Mouse (Mus musculus) liver, embryonic 12.5 days (tissue): ENCODE measurements at regions not wholly inside any gene's neighbourhood (a gene's known extent, or its start where the extent isn't known, plus 50 kb on each side); places are given as distances from the start of the nearest gene placed in this dataset.

ENCODE experiments used
- ATAC-seq: fragments of 200-750 bp; cut with Nextera tagmentation; 2 replicates; pipeline ENCODE4 v1.8.0; 2017; ENCODE audit warnings: moderate number of reproducible peaks, mild to moderate bottlenecking, moderate library complexity
- H3K27ac ChIP-seq: fragments of 300-500 bp; sonication (generic); 2 replicates; pipeline ENCODE4 v1.5.1; 2016; ENCODE audit warnings: mild to moderate bottlenecking
- H3K27me3 ChIP-seq: fragments of 300-500 bp; sonication (generic); replicated peaks from 2 replicates; pipeline ENCODE4 v1.6.1; 2016; ENCODE audit warnings: mild to moderate bottlenecking, moderate library complexity
- H3K36me3 ChIP-seq: fragments of 300-500 bp; sonication (generic); 2 replicates; pipeline ENCODE4 v1.6.1; 2016; ENCODE audit warnings: mild to moderate bottlenecking, moderate library complexity
- H3K4me1 ChIP-seq: fragments of 300-500 bp; sonication (generic); 2 replicates; pipeline ENCODE4 v1.6.1; 2016
- H3K4me2 ChIP-seq: fragments of 300-500 bp; sonication (generic); 2 replicates; pipeline ENCODE4 v1.6.1; 2016; ENCODE audit warnings: mild to moderate bottlenecking, moderate library complexity
- H3K4me3 ChIP-seq: fragments of 300-500 bp; sonication (generic); 2 replicates; pipeline ENCODE4 v1.5.1; 2016; ENCODE audit warnings: mild to moderate bottlenecking, moderate library complexity
- H3K9ac ChIP-seq: fragments of 300-500 bp; sonication (generic); 2 replicates; pipeline ENCODE4 v1.6.1; 2016; ENCODE audit warnings: mild to moderate bottlenecking, moderate library complexity
- H3K9me3 ChIP-seq: fragments of 300-500 bp; sonication (generic); replicated peaks from 2 replicates; pipeline ENCODE4 v1.6.1; 2016; ENCODE audit warnings: mild to moderate bottlenecking, moderate library complexity
- WGBS: fragments of 180-500 bp; shearing (Covaris S2); methylation state at CpG from one replicate; pipeline ENCODE4 v1.1.7; 2016; ENCODE audit not compliant: insufficient replicate concordance; 5-methylcytosine and 5-hydroxymethylcytosine counted together

GRCm38 (mm10) chr13:107600331-107601131 lies 443.7 kb upstream of the Smim15 start:
- Histone ChIP-seq H3K4me1 (peaks cover 19% of the 10 kb centered on the region; the same call in 1 of the 2 replicates), H3K27ac (no peak overlapping the region), H3K36me3 (no peaks in the 10 kb centered on the region), H3K4me3 (no peak overlapping the region), H3K9me3 (no peaks in the 10 kb centered on the region), H3K27me3 (no peaks in the 10 kb centered on the region; the same call in 1 of the 2 replicates), H3K4me2 (peak overlapping the region; percentile 40), H3K9ac (no peak overlapping the region)
- ATAC-seq, result peak; percentile 67
- WGBS, result 43% methylated on average over 22 of the region's 22 CpGs

GRCm38 (mm10) chr13:107599094-107599644 lies 445.1 kb upstream of the Smim15 start:
- ATAC-seq, result no peak
- Histone ChIP-seq H3K27me3 (no peaks in the 10 kb centered on the region; the same call in 1 of the 2 replicates), H3K9ac (no peak overlapping the region), H3K4me2 (no peak overlapping the region), H3K36me3 (no peaks in the 10 kb centered on the region), H3K27ac (no peak overlapping the region), H3K4me1 (peaks cover 19% of the 10 kb centered on the region; the same call in 1 of the 2 replicates), H3K4me3 (no peak overlapping the region), H3K9me3 (no peaks in the 10 kb centered on the region)
- WGBS, result 17% methylated on average over 4 of the region's 4 CpGs

DNA sequence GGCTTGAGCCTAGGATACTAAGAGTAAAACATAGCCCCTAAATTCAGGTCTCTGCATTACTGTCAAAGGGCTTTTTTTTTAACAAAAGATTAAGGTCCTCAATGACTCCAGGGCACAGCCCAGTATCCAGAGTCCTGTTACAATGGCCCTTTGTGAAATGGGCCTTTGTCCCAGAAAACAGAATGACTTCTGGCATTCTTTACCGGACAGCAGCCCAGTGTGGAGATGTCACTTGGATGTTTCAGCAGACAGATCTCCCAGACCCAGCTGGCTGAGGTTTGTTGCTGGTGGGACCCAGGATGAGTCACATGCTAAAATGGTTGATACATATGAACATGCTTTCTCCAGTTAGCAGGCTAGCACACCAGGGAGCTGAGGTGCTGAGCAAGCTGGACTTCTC lies 445.9 kb upstream of the Smim15 start:
- no peaks in the 10 kb centered on the region for H3K36me3 ChIP-seq
- H3K27ac ChIP-seq, result no peak overlapping the region
- 65% methylated on average over 1 of the region's 1 CpGs for WGBS

GRCm38 (mm10) chr13:107597217-107597616 lies 447.0 kb upstream of the Smim15 start:
- H3K27me3 ChIP-seq, result no peaks in the 10 kb centered on the region; the same call in 1 of the 2 replicates
- 68% methylated on average over 2 of the region's 2 CpGs for WGBS
- ATAC-seq, result no peak
- H3K36me3 ChIP-seq, result no peaks in the 10 kb centered on the region
- no peak overlapping the region for H3K27ac ChIP-seq
- H3K9ac ChIP-seq, result no peak overlapping the region
- peaks cover 19% of the 10 kb centered on the region; the same call in 1 of the 2 replicates for H3K4me1 ChIP-seq
- H3K4me2 ChIP-seq, result no peak overlapping the region
- H3K4me3 ChIP-seq, result no peak overlapping the region
- H3K9me3 ChIP-seq, result no peaks in the 10 kb centered on the region

More for the DNA sequence above, 445.9 kb upstream of the Smim15 start:
- no peak overlapping the region for H3K4me3 ChIP-seq
- no peaks in the 10 kb centered on the region for H3K9me3 ChIP-seq
- peaks cover 19% of the 10 kb centered on the region; the same call in 1 of the 2 replicates for H3K4me1 ChIP-seq
- no peak overlapping the region for H3K9ac ChIP-seq
- H3K4me2 ChIP-seq, result no peak overlapping the region
- ATAC-seq, result no peak
- no peaks in the 10 kb centered on the region; the same call in 1 of the 2 replicates for H3K27me3 ChIP-seq

DNA sequence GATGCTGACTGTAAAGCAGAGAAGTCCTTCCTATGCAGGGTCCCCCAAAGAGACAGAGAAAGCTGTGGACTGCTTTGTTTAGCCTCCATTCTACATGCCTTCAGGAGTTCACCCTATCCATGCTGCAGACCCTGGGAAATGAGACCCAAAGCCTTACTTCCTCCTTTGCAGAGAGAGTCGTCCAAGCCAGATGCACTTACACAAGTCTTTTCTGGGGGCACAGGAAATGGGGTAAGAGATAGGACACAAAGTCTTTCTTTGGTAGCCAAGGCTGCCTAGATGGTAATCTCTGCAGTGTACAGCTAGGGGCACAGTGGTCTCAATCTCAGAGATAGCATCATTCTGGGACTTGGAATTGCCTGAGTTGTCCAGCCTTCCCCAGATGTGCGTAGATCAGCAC lies 448.1 kb upstream of the Smim15 start:
- no peaks in the 10 kb centered on the region; the same call in 1 of the 2 replicates for H3K27me3 ChIP-seq
- no peaks in the 10 kb centered on the region for H3K9me3 ChIP-seq
- H3K36me3 ChIP-seq, result no peaks in the 10 kb centered on the region
- WGBS, result 40% methylated on average over 2 of the region's 2 CpGs
- no peak overlapping the region for H3K4me3 ChIP-seq
- H3K27ac ChIP-seq, result no peak overlapping the region
- peaks cover 18% of the 10 kb centered on the region; the same call in 1 of the 2 replicates for H3K4me1 ChIP-seq
- H3K9ac ChIP-seq, result no peak overlapping the region
- no peak overlapping the region for H3K4me2 ChIP-seq
- ATAC-seq, result no peak

DNA sequence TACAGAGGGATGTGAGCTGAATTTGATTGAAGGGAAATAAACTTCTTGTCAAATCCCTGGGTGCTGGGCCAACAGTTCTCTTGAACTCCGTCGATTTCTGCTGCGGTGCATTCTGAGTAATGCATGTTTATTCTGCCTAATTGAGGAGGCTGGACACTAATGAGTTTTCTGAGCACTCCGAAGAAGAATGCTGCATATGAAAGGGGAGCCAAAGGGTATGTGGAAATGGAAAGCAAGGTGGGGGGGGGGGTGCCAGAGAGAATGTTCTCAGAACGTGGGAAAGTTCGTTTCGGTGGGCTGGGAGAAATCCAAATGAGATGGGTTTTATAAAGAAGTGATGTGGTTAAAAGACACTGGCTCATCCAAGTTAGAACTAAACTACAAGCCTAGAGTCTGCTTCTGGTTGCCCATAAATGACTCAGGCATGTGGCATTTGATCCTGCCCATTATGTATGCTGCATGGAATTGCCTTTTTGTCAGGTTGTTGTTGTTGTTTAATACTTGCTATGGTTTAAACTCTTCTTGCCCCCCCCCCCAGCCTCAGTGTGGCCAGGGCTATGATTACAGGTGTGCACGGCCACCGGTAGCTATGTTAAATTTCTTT lies 455.7 kb upstream of the Smim15 start:
- no peak overlapping the region for H3K4me3 ChIP-seq
- 75% methylated on average over 9 of the region's 9 CpGs for WGBS

DNA sequence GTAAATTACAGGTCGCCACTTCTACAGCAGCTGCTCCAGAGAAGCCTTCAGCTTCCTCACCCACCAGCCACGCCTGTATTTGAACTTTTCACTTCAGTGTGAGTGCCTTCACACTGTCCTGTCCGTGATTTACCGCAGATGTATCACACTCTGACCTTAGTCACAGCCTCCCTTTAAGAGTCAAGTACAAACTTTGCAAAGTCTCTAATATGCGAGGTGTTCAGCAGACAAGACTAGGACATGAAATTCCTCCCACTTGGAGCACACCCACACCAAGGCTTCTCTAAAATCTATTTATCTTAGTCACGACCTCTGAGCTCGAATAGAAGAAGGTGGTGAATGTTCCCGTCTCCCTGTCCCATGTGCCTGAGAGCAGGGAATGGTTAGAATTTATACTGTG lies 456.6 kb upstream of the Smim15 start:
- Histone ChIP-seq H3K4me1 (no peaks in the 10 kb centered on the region), H3K9me3 (no peaks in the 10 kb centered on the region), H3K36me3 (no peaks in the 10 kb centered on the region), H3K27me3 (no peaks in the 10 kb centered on the region), H3K27ac (no peak overlapping the region), H3K9ac (no peak overlapping the region), H3K4me2 (no peak overlapping the region), H3K4me3 (no peak overlapping the region)
- no peak for ATAC-seq
- WGBS, result 59% methylated on average over 8 of the region's 8 CpGs

More for the DNA sequence above, 455.7 kb upstream of the Smim15 start:
- no peak overlapping the region for H3K4me2 ChIP-seq
- H3K27me3 ChIP-seq, result no peaks in the 10 kb centered on the region
- H3K36me3 ChIP-seq, result no peaks in the 10 kb centered on the region
- no peak overlapping the region for H3K9ac ChIP-seq
- no peak for ATAC-seq
- H3K4me1 ChIP-seq, result no peaks in the 10 kb centered on the region
- H3K9me3 ChIP-seq, result no peaks in the 10 kb centered on the region
- no peak overlapping the region for H3K27ac ChIP-seq

DNA sequence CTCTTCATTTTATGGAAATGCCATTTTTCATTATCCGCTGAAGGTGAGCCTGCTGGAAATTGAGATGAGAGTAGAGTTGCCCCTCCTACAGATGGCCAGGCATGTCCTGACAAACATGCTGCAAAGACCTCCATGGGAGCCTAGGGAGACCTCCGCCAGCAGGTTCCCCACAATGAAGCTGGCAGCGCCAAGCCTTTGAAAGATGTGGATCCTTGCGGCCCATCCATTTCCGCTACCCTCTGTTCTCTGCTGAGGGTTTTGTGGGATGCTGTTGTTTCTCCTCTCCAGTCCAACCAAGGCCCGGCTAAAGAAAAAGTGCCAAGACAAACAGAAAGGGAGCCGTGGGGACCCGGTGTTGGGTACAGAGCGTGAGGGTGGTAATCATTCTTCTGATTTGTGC lies 458.3 kb upstream of the Smim15 start:
- Histone ChIP-seq H3K27ac (no peak overlapping the region), H3K36me3 (no peaks in the 10 kb centered on the region), H3K4me1 (no peaks in the 10 kb centered on the region), H3K4me2 (no peak overlapping the region), H3K27me3 (no peaks in the 10 kb centered on the region), H3K9ac (no peak overlapping the region), H3K4me3 (no peak overlapping the region), H3K9me3 (no peaks in the 10 kb centered on the region)
- WGBS, result 78% methylated on average over 9 of the region's 9 CpGs
- ATAC-seq, result no peak

GRCm38 (mm10) chr13:107585353-107585752 lies 458.9 kb upstream of the Smim15 start:
- Histone ChIP-seq H3K9me3 (no peaks in the 10 kb centered on the region), H3K36me3 (no peaks in the 10 kb centered on the region), H3K4me3 (no peak overlapping the region), H3K27me3 (no peaks in the 10 kb centered on the region), H3K4me1 (no peaks in the 10 kb centered on the region), H3K4me2 (no peak overlapping the region), H3K27ac (no peak overlapping the region), H3K9ac (no peak overlapping the region)
- 43% methylated on average over 4 of the region's 4 CpGs for WGBS
- ATAC-seq, result no peak

GRCm38 (mm10) chr13:107578968-107579367 lies 465.3 kb upstream of the Smim15 start:
- no peak overlapping the region for H3K27ac ChIP-seq
- H3K4me3 ChIP-seq, result no peak overlapping the region
- H3K9me3 ChIP-seq, result no peaks in the 10 kb centered on the region
- no peak for ATAC-seq
- 84% methylated on average over 6 of the region's 6 CpGs for WGBS
- H3K4me2 ChIP-seq, result no peak overlapping the region
- no peaks in the 10 kb centered on the region for H3K36me3 ChIP-seq
- H3K27me3 ChIP-seq, result no peaks in the 10 kb centered on the region
- peaks cover 38% of the 10 kb centered on the region for H3K4me1 ChIP-seq
- H3K9ac ChIP-seq, result no peak overlapping the region

DNA sequence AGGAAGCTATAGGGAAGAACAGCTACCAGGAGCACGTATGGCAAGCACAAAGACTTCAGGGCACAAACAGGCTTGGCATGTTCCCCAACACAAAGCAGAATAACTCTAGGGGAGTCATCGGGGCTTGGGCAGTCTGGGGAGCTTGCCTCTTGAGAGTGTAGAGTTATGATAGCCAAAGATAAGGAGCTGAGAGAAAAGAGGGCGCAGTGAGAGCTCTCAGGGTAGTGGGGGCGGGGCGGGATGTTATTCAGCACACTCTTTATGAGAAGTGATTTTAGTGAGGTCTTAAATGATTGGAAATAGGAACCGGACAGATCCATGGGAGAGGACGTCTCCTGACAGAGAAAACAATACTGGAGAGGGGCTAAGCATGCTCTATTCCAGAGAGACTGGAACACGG lies 466.4 kb upstream of the Smim15 start:
- Histone ChIP-seq H3K9ac (0 out of 2 replicates have a peak overlapping the region, but pooled peaks have one; percentile 14), H3K4me1 (peaks cover 47% of the 10 kb centered on the region), H3K4me3 (0 out of 2 replicates have a peak overlapping the region, but pooled peaks have one; percentile 6), H3K36me3 (no peaks in the 10 kb centered on the region), H3K9me3 (no peaks in the 10 kb centered on the region), H3K27me3 (no peaks in the 10 kb centered on the region), H3K4me2 (peak overlapping the region; percentile 62), H3K27ac (peak overlapping the region; percentile 75)
- 36% methylated on average over 8 of the region's 8 CpGs for WGBS
- ATAC-seq, result peak; percentile 86

GRCm38 (mm10) chr13:107577272-107577671 lies 467.0 kb upstream of the Smim15 start:
- no peaks in the 10 kb centered on the region for H3K36me3 ChIP-seq
- peak overlapping the region; percentile 35; the same call in 1 of the 2 replicates for H3K9ac ChIP-seq
- 18% methylated on average over 4 of the region's 4 CpGs for WGBS
- ATAC-seq, result peak; percentile 95
- H3K4me1 ChIP-seq, result peaks cover 49% of the 10 kb centered on the region
- 0 out of 2 replicates have a peak overlapping the region, but pooled peaks have one; percentile 6 for H3K4me3 ChIP-seq
- H3K4me2 ChIP-seq, result peak overlapping the region; percentile 62
- no peaks in the 10 kb centered on the region for H3K27me3 ChIP-seq
- no peaks in the 10 kb centered on the region for H3K9me3 ChIP-seq
- peak overlapping the region; percentile 75 for H3K27ac ChIP-seq
